1 mouse cellular context compared by ENCODE assay signal in the genomic region with DNA sequence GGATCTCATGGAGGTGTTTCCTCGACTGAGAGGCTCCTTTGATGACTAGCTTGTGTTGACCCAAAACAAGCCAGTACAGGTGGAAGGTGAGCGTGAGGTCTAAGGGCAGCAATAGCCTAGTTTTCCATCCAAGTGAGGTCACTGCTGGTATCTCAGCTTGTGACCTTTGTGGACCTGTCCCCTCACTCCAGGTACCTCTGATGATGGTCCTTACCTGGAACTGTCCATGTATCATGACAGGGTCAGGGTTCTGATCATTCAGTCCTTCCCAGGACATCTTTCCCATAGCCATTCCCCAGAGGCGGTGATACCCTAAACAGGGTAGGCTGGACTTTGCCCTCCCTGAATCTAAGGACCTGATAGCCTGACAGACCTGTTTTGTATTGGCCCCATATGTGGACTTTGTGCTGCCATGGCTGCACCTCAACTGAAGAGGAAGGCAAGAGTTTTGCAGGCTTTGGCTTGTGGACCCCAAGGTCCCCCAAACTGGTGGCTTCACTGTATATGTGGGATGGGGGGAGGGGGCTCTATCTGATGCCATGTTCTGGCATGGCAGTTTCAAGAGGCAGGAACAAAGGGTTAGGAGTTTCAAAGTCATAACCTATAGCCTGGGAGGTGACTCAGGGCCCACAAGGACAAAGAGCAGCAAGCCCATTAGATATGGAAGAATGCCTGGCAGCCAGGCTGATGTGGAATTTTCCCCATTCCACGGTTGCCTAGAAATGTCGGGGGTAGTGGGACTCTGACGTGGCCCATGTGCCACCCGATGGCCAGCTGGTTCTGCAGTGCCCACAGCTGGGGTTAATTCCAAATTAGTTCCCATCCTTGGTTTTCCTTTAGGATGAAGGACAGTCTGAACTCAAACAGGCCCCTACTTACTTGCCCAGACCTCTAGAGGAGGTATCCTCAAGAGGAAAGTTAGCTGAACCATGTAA.
TF ChIP-seq lines count a peak whose summit lies in the region.

No protein-coding gene starts in this region.

TF ChIP-seq in MEL, 35 proteins besides CTCF, POLR2A, EP300 and RAD21:
- TF ChIP-seq ZMIZ1 (IDR thresholded peaks at IDR 0.05; ENCODE audit: low read depth, low read length): 0 out of 2 replicates have a peak, but pooled peaks have one; percentile 43
- peak; percentile 77 for TF ChIP-seq POLR2AphosphoS2 (IDR thresholded peaks at IDR 0.05; ENCODE audit: low read length)
- 0 out of 2 replicates have a peak, but pooled peaks have one; percentile 43 for TF ChIP-seq POLR2AphosphoS5 (IDR thresholded peaks at IDR 0.05; ENCODE audit: borderline replicate concordance, low read depth, low read length)
- TF ChIP-seq TBP (IDR thresholded peaks at IDR 0.05; ENCODE audit: low read depth, low read length): no peak
- no peak for TF ChIP-seq ZKSCAN1 (IDR thresholded peaks at IDR 0.05; ENCODE audit: low read depth, low read length)
